Mouse (Mus musculus) thymus, postnatal 14 days (tissue): Measurements from ENCODE around the gene Rgs3.

Experiments
- DNase-seq: peaks from one replicate; pipeline ENCODE4 v3.0.0; 2021

The Rgs3 gene

GRCm38 (mm10) chr4:62660554-62660864 lies 100.9 kb downstream of the Rgs3 start:
- DNase-seq, result no peak

DNA sequence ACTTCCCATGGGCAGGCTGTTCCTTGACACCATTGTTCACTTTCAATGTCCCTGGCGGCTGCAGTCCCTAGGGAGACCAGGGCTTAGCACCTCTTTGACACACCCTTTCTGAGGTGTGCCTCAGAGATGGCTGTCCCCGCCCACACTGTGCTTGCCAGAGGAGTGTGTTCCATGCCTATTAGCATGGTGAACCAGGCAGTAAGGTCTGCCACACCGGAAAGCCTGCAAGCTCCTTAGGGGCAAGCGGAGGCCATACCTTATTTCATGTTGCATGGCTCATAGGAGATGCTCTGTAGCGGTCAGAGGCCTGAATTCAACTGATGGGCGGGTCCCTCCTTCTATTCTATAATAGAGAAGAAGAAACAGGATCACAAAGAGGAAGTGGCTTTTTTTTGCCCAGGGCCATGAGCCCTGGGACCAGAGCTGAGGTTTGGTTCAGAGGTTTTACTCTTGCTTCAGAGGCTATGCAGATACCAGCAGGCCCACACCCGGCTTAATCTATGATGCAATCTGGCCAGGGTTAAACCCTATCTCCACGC lies 101.7 kb downstream of the Rgs3 start:
- no peak for DNase-seq

- DNase-seq, result peak; percentile 57
Measured at GRCm38 (mm10) chr4:62663348-62663747, 103.7 kb downstream of the Rgs3 start.

DNA sequence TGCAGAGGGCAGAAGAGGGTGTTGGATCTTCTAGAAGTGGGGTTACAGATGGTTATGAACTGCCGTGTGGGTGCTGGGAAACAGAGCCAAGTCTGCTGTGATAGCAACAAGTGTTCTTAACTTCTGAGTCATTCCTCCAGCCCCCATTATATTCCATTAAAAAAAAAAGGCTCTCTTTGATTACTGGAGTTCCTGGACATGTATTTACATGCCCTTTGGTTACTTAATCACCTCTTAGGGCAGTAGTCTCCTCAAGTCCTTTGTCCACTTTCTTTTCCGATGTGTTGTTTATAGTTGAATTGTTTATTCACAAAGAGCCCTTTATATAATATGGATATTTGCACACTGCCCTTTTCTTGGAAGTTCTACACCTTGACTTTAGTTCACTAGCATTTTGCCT lies 106.2 kb downstream of the Rgs3 start:
- no peak for DNase-seq

GRCm38 (mm10) chr4:62668666-62669065 lies 109.0 kb downstream of the Rgs3 start:
- DNase-seq, result no peak

GRCm38 (mm10) chr4:62669094-62670071 lies 109.7 kb downstream of the Rgs3 start:
- DNase-seq, result no peak

DNA sequence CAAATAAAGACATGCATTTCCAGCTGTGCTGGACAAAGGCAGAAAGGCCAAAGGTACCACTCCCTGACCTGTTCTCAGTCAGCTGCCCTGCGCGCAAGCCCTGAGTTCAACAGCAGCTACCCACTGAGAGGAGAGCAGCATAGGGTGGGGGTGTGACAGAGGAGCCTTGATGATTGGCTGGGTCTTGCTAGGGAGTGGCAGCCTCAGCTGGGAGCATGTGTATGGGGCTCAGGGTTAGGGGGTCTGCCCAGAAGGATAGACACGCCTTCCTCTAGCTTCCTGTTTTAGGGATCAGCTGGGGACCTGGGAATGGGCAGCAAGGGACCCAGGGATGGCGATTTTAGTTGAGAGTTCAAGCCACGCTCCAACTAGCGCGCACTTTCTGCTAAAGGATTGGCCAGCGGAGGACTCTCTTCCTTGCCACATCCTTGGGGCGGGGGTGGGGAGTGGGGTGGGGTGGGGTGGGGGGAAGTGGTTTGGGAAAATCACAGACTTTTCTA lies 113.9 kb downstream of the Rgs3 start:
- no peak for DNase-seq

GRCm38 (mm10) chr4:62674031-62674995 lies 114.7 kb downstream of the Rgs3 start:
- no peak for DNase-seq

- no peak for DNase-seq
Measured at GRCm38 (mm10) chr4:62675394-62675793, 115.7 kb downstream of the Rgs3 start.

DNA sequence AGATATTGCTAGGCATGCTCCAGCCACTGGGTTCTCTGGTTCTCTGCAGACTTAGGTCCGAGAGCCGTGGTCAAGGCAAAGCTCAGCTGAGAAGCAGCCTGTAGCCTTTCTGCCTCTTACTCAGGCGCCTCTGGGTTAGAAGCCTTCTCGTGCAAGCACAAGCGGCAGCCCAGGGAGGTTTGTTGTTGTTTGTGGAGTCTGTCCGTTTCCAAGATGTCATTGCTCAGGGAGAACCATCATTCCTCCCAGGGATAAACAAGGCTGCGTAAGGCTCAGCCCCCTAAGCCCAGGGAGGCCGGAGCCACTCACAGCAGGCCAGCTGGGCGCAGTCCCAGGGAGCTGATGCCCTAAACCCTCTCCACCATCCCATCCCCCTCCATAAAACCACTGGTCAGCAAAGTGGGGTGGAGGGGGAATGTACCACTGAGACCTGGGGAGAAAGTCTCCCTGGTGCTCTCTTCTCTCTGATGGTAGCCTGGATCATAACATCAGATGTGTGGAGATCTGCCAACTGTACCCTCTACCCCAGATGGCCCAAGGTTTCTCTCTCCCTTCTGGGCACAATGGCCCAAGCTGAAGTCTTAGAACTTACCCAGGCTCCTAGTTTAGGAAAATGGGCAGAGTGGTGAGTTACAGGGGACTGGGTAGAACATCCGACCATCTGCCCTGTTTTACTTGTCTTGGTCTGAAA lies 117.5 kb downstream of the Rgs3 start:
- no peak for DNase-seq

DNA sequence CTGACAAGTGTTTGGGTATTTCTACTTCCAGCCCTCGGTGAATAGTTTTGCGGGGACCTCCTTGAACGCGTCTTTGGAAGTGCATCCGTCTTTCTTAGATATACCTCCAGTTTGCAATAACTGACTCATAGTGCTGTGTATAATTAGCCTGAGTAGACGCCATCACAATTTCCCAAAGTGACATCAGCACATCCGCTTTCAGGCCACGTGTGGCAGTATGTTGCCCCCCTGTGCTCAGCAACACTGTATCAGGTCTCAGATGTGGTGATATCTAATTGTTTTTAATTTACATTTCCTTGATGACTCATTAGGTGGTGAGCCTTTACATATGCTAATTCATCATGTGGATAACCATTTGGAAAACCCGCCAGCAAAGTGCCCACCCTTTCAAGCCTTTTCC lies 119.5 kb downstream of the Rgs3 start:
- DNase-seq, result no peak

- peak; percentile 38 for DNase-seq
Measured at GRCm38 (mm10) chr4:62681467-62681866, 121.8 kb downstream of the Rgs3 start.

- no peak for DNase-seq
Measured at GRCm38 (mm10) chr4:62682371-62682770, 122.7 kb downstream of the Rgs3 start.

DNA sequence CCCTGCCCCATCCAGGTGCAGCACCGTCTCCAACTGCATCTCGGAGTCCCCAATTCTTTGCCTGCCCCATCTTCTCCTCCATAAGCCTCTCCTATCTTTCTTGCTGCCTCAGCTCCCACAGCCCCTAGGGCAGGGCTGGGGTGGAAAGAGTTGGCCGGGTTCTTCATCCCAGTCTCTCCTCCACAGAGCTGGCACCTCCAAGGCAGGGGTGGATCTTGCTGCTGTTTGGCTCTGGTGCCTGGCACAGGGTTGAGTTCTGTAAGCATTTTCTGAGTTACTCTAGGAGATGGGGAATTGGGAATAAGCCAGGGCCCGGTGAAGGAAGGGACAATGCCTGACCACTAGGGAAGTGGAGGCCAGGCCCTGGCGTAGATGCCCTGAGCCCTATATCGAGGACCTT lies 123.5 kb downstream of the Rgs3 start:
- no peak for DNase-seq

GRCm38 (mm10) chr4:62684351-62684750 lies 124.7 kb downstream of the Rgs3 start:
- no peak for DNase-seq

- DNase-seq, result peak; percentile 75
Measured at GRCm38 (mm10) chr4:62685268-62685667, 125.6 kb downstream of the Rgs3 start.

GRCm38 (mm10) chr4:62686769-62687168 lies 127.1 kb downstream of the Rgs3 start:
- peak; percentile 33 for DNase-seq

DNA sequence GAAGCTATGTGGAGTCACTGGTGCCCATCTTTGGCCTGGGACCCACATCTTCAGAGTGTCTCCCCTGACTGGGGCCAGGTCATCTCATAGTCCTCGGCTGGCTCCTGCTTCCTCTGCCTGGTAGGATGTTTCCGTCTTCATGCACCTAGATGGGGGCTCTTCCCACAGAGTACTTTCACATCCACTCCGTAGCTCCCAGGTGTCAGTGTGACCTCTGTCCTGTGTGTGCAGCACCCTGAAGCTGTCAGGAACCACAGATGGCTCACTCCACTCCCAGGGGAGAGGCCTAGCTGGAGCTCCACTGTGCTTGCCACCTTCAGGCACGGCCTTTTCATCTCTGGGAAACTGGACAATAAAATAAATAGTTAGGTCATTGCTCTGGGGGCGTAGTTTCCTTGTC lies 128.5 kb downstream of the Rgs3 start:
- no peak for DNase-seq

DNA sequence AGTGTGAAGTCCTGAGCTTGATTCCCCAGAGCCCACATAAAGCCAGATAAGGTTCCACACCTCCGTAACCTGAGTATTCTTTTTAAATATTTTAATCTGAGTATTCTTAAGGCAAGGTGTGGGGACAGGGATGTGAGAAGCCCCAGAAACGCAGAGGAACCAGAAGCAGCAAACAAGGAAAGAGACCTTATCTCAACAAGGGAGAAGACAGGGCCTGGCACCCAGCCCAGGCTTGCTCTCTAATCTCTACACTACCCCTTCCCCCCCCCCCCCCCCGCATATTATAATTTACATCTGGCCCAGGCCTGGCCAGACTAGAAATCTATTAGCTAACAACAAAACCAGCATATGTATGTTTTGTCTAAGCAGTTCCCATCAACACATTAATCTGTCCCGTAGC lies 131.3 kb downstream of the Rgs3 start:
- DNase-seq, result no peak

GRCm38 (mm10) chr4:62691625-62692024 lies 132.0 kb downstream of the Rgs3 start:
- DNase-seq, result no peak

- peak; percentile 66 for DNase-seq
Measured at GRCm38 (mm10) chr4:62693839-62694238, 134.2 kb downstream of the Rgs3 start.

GRCm38 (mm10) chr4:62694703-62695439 lies 135.2 kb downstream of the Rgs3 start:
- no peak for DNase-seq
